Mouse (Mus musculus) spleen, adult 12 weeks (tissue): Measurements from ENCODE around the gene Ulk3.

Experiments used
- DNase-seq: peaks from one replicate; pipeline ENCODE4 v3.0.0; 2022; ENCODE audit warnings: low spot score

Ulk3 gene

DNA sequence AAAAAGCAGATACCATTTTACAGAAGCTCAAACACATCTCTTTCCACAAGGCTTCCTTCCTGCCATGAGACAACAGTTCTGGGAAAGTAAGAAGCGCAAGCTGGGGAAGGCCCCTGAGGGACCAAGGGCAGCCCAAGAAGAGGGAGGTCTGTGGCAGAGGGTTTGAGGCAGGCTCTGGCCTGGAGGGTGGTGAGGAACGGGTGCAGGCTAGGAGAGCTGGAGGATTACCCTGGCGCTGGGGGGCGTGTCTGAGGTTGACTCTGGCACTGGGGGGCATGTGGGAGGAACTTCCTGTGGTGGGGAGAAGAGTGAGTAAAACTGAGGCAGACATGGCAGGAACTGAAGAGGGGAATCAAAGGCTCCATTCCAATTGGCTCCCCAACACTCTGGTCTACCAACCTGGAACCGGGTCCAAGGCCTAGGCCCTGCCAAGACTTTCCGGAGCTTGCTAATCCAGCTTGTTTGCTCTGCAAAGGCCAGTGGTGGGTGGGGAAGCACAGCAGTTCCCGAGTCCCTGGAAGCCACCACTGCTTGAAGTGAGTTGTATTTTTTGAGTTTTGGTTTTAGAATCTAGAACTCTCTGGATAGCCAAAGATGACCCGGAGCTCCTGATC lies 28.4 kb downstream of the Ulk3 start:
- DNase-seq, result no peak

DNA sequence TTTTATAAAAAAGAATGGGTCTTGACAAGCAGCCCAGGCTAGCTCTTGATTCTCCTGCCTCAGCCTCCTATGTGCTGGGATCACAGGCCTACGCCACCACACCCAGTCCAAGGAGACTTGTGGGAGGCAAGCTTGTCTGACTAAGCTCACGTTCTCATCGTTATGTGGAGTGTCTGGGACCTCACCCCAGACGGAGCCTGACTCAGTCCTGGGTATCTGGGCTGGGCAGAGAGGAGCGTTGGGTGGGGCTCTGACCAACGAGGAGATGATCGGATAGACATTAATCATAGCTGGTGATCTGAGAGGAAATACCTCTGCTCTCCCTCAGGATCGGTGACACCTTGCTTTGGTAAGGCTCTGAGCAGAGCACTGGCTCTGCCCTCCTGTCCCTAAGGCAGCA lies 29.6 kb downstream of the Ulk3 start:
- DNase-seq, result no peak

DNA sequence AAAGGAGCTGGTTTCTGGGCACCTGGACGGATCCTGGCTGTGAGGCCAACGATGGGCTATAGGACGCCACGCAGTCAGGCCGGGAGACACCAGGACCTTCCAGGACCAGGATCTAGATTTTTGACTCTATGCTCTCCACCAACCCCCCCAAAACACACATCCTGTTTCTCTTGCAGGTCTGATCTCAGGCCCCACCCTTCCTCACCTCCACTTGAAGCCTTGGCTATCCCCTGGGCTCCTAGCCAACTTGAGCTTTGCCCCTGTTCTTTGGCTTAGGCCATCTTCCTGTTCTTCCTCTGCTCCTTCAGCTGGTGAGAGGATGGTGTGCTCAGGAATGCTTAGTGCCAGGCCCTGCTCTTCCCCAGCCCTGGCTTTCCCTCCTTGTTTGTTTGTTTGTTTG lies 31.4 kb downstream of the Ulk3 start, which contains the start of gene Lman1l:
Gene Lman1l (minus strand): TSS at position 101 of the 400 bp plus-strand sequence.
- DNase-seq, result no peak

DNA sequence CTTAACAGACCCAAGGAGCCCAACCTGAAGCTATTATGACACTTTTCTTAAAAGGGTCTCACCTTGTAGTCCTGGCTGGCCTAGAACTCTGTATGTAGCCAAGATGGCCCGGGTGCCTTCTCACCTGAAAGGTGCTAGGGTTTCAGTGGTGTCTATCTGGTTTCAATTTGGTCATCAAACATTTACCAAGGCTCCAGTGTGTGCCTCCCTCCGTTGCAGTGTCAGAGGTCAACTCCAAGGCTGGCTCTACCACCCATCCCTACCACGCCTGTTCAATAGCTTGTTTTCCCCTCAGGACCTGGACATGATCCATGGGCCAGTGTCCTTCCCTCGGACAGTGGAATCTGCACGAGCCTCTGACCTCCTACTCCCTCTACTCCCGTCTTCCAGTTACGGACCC lies 35.0 kb downstream of the Ulk3 start:
- no peak for DNase-seq

DNA sequence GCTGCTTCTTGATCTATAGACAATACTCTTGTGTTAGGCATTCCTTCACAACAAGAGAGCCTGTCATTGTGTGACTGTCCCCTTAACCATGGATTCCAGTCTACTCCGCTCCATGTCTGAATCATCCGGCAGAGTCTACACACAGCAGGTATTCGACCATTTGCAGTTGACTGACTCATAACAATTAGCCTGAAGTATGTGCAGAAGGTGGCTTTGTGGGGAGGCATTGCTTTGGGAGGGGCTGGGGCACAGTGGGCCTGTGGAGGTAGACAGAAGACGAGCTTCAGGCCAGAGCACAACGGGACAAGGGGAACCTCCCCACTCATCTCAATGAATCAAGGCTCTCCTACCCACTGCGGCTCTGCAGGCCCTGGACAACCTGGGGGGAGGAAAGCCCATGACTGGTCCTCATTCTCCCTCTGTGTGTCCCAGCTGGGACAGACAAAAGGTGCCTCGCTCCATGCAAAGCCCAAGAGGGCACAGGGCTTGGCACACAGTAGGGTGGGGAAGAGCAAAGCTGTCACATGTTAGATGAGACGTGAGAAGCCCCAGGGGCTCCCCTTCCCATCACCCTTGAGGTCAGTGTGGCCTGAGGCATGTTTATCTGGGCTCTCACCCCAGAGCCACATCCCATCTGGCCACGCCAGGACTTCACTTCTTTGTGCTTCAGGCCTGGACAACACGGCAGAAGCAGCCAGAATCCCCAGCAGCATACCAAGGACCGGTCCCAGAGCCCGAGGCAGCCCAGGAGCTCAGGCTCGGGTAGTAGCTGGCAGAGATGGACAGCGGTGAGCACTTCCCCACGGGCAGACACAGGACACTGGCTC lies 36.6 kb downstream of the Ulk3 start:
- DNase-seq, result no peak

DNA sequence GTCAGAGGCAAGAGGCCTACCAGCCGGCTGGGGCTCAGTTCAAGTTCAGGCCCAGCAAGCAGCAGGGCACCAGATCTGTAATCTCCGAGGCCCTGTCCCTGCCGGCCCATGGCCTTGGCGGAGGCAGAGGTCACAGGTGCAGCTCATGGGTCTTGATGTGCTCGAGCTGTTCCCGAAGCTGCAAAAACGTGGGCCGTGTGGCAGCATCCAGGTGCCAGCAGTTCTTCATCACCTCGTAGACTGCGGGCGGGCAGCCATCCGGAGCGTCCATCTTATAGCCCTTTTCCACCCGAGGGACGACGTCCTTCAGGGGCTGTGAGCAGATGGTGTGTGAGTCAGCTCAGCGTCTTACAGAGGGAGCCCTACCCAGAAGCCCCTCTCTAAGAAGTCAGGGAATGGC lies 37.9 kb downstream of the Ulk3 start:
- no peak for DNase-seq

DNA sequence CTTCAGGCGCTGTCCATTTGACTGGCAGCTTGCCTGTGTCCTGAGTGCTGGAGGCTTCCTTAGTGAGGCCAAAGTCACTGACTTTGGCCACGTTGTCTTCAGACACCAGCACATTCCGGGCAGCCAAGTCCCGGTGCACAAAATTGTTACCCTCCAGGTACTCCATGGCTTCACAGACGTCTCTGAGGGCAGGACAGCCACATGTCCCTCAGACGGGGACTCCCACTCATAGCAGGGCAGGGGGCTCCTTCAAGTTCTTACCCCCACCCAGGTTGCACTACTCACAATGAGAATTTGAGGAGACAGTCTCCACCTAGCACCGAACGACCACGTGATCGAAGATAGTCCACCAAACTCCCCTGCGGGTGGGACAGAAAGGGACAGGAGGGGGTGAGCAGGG lies 38.6 kb downstream of the Ulk3 start:
- DNase-seq, result no peak

DNA sequence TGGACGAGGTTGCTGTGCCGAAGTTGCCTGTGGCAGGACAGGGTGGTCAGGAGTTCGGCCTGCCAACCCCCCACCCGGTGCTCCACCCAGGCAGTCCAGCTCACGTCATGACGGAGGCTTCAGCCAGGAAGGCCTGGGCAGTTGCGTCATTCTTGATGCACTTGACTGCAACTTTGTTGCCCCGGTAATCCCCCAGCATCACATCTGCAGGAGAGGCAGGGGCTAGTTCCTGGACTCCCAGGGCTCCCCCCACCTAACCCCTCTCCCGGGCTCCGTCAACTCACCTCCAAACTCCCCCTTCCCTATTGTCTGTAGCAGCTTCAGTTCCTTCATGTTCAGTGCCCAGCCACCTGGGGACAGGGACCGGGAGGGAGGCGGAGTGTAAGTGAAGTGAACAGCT lies 39.5 kb downstream of the Ulk3 start:
- DNase-seq, result no peak

DNA sequence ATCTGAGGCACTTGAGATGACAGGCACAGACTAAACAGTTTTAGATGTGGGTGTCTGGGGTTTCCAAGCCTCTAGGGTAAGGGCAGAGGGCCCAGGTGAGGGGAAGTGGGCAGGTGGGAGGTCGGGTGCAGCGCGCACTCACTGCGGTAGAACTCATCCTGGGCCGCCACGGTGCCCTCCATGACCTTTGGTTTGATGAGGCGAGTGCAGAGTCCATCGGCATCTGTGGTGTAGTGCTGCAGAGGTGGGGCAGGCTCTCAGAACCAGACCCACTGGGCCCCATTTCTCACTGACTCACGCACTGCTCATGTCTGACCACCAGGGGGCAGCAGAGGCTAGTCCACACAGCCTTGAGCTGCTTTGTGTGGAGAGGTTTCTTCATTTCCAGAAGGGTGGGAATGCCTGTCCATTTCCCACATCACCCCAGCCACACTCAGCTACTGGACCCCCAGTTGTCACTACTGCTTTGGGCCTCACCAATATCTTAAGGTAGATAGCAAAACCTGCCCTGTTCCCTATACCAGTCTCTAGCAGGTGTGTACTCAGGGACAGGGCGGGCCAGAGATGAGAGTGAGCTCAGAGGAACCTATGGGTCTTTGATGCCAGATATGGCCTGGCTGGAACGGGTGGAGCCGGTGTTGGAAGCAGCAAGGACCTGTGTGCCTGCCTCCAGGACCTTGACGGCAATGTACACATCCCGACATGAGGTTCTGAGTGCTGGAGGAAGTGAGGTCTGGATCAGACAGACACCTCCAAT lies 40.0 kb downstream of the Ulk3 start:
- DNase-seq, result peak; percentile 77

DNA sequence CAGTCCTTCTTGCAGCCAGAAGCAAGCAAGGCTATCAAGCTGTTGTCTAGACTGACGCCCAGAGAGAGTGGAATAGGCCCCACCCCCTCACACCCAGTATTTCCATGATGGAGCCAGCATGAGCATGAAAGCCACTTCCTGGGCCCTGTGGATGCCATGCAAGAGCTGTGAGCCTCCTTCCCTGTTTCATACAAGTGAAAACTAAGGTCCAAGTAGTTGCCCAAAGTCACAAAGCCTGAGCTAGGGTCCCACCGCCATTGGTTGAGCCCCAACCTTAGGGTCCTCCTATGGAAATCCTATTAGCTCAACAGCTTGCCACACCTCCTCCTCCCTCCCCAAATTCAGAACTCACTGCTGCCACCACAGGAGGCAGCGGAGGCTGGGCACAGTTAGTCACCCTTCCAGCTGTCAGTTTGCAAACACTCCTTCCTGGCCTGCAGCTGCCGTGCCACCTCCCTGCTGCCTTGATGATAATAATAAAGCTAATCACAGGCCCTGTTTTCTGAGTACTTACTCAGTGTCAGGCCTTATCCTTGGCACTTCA lies 44.3 kb downstream of the Ulk3 start:
- DNase-seq, result no peak

DNA sequence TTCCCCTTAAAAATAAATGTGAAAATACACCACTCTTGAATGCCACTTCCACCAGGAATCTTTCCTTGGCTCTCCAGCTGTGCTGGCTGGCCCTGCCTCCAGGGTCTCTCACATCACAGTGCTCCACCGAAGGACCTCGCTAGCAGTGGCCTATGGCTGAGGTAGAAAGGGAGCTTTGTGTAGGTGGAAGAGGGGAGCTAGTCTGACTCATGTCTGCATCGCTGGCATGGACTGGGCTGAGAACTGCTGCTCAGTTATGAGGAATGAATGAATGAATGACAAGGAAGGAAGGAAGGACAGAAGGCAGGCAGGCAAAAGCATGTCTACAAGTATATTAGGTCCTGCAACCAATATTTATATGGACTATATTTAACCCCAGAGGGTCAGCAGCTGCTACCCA lies 48.0 kb downstream of the Ulk3 start:
- no peak for DNase-seq

DNA sequence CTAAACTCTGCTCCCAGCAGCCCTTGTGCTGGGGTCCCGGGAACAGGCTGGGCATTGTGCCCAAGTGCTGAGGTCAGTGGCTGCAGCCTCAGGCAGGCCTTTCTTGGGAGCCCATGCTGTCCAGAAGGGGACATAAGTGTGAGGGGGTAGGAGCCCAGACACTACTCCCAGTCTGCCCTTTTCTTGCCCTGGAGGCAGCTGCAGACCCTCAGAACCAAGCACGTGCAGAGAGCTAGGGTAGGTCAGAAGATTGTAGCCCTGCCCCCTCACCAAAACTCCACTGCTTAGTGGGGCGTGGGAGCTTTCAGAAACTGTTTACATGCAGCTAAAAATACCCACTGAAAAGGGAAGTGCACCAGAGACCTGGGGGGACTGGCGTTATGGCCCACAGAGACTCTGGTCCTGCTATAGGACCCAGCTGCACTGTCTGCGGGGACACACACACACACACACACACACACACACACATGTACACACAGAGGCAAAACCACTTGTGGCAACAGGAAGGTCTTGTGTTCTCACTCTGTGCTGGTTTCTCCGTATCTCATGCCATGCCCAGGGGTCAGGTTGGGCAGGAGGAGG lies 48.6 kb downstream of the Ulk3 start:
- no peak for DNase-seq

DNA sequence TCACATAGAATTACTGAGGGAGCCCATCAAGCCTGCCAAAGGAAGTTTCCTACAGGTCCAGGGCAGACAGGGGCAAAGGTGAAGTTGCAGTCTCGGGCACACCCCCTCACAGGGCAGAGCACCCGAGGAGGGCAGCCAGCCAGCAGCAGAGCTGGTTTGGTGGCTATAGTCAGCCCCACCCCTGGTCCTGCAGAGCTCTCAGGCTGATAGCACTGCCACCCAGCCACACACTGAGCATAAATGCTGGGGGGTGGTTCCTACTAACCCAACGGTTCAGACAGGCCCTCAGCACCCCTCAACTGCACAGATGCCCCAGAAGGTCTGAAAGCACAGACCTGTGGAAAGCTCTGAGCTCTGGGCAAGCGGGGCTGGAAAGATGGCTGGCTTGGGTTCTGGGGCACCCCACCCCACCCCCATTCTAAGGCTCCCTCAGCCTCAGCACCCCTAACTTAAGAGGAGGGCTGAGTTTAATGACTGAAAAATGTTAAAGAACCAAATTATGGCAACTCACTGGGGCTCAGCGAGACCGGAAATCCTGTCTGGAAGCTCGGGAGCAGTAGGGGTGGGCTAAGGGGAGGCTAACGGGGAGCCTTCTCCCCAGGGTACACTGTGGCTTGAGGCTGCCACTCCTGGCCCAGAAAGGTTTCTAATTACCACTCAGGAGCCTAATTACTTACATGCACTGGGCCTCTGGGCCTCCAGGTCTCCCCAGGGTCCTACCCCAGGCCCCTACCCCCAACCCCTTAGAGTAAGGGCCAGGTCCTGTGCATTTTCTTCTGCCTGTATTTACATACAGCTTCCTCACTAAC lies 49.6 kb downstream of the Ulk3 start:
- peak; percentile 70 for DNase-seq

DNA sequence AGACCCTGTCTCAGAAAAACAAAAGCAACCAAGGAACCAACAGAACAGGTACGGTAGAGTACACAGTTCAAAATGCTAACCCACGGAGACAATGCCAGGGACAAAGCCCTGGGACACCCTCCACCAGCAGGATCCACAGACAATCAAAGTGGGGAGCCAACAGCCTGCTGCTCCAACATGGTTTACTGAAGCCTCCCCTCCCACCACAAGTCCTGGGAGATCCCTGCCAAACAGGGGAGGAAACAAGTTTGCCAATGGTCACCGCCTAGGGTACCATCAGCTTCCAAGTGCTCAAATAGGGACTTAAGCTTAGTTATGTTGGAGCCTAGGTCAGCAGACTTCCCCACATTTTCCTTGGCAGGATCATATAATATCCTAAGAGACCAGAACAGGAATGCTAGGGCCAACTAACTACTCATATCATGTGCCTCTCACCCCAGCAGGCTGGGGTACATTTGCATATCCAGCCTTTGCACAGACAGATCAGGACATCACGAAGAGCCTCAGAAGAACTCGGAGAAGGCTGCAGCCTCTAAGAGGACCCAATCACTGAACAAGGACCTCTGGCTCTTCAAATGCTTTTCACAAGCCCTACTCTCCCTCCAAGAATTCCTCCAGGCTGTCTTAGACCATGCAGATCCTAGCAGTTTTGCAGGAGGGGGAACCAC lies 50.5 kb downstream of the Ulk3 start:
- no peak for DNase-seq

DNA sequence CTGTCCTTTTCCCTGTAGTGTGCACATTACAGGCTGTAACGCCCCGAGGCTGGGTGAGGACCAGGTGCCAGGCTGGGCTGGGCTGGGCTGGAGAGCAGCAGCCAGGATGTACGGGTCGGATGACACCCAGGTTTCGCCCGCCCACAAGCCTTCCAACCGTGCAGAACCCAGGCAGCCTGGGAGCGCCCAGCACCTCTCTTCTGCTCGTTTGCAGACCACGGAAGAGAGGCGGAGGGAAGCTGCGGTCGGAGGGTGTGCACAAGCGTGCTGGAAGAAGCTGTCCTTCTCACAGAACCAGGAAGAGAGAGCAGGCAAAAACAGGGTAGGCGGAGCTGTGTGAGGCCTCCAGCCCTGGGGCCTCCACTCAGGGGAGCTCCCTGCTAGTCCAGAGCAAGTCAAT lies 51.1 kb downstream of the Ulk3 start:
- DNase-seq, result peak; percentile 74

DNA sequence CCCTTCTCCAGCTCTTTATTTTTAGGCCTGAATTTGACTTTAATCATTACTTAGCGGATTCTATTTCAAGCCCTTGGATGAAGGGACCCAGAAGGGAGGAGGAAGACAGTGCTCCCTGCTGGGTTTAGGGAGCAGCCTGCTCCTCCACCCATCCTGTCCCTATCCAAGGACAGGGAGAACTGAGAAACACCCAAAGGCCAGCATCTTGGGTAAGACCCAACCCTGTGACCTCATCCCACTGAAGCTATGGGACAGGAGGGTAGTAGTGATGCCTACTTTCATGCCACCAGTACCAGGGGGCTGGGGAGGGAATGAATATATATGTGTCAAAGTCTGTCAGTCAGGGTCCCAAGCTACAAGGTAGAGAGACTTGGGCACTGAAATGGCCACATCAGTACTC lies 51.8 kb downstream of the Ulk3 start:
- no peak for DNase-seq

DNA sequence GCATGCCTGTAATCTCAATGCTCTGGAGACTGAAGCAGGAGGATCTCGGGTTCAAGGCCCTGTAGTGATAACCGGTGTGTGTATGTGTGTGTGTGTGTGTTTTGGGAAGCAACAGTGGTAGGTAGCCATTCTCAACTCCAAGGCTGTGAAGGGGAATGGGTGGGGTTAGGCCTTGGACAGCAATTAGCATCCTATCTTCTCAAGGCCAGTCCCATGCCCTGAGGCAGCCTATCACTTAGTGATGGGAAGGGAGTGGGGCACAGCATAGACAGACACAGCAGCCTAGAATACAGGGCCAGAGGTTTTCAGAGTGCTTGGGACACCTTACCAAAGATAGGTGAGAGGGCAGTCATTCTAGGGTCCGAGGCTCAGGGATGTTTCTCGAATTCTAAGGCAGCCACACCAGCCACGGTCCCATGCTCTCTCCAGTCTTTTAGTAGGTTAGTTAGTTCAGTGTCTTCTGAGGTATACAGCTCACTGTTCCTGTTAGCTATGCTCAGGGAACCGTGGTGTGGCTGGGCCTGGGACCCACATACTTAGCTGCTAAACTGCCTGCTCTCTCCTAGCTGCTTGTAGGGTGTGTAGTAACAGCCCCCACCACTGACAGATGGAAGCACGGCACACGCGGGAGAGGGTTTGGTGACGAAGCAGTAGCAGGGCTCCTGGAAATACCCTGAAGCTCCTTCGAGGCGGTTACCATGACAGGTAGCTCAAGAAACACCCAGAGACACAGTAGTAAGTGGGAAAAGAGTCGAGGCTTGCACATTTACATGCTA lies 52.7 kb downstream of the Ulk3 start:
- no peak for DNase-seq

DNA sequence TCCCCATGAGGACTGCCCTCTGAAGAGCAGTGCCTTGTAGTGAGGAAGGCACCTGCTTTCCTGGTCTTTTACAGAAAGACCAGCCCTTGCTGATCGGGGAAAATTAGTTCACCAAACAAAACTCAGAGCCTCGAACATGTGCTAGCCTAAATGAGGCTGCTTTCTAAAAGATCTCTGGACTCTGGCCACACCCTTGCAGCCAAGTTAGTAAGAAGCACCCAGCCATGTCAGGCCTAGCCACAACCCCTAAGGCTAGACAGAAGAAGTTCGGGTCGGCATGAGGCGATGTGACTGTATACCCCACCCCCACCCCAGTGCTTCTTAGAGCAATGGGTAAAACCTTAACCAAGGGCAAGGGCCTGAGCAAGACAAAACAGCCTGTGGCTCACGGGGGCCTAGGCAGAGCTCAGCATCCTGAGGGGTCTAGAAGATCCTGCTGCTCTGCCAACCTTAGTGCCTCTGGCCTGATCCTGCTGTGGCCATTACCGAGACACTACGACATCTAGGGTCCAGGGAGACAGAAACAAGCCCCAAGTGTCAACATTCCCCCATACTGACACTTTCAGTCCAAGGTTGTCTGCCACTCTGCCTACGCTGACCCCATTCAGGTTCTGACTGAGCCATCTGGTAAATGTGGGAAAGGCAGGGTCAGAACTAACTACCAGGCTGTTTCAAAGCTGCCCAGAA lies 54.1 kb downstream of the Ulk3 start:
- DNase-seq, result no peak

DNA sequence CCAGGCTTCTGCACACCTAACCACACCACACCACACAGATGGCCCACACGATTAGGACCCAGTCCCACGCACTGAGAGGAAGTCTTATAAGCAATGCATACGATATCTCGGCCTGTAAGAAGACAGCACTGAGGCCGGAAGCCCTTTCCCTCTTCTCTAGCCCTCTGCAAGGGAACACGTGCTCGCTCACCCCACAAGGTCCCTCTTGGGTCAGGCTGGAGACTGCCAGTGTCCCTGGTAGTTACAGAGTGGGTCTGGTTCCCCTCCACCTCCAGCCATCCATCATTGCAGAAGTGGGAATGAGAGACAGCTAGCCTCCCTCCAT lies 54.6 kb downstream of the Ulk3 start:
- peak; percentile 48 for DNase-seq

DNA sequence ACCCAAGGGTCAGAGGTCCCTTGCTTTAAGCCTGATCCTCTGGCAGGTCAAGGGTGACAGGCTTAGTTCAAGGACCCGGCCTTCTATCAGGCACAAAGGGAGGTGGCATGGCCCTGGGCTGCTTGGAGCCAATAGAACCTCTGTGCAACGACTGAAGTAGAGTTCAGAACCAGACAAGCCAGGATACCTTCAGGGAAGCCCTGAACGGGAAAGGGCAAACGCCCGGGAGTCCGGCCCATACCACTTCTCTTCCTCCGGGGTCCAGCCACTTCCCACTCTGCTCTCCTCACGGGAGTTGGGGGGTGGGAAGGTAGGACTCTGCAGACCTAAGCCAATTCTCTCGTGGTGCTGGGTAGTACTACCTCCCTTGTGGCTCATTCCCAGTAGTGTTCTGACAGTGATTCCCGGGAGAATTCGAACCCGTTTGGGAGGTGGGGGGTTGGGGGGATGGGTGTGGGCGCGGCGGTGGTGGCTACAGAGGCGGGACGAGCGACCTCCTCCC lies 55.2 kb downstream of the Ulk3 start:
- no peak for DNase-seq
